Mouse (Mus musculus) lung, postnatal 10 days (tissue): Measurements from ENCODE around the gene Pacsin2.
"Not testable (repeated sequence)": the region's sequence is repeated elsewhere in the genome, so short reads cannot be mapped to it uniquely, and the experiment has no call there.

ENCODE experiments used
- DNase-seq: peaks from one replicate; pipeline ENCODE4 v3.0.0; 2021

The Pacsin2 gene

DNA sequence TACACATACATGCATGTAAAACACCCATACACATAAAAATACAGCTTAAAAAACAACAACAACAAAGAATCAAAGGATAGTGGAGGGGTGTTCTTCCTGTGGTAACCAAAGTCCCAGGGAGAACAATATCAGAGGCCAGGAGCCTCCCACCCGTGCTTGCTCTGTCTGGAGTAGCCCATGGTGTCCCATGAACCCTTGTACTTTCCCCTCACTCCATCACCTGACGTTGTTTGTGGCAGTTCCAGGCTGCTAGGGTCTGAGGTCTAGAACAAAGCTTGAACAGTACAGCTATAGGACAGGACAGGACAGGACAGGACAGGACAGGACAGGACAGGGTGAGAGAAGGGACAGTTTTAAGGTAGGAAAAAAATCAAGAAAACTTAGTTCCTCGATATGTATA is 13.7 kb upstream of the Pacsin2 start:
- DNase-seq, result no peak

DNA sequence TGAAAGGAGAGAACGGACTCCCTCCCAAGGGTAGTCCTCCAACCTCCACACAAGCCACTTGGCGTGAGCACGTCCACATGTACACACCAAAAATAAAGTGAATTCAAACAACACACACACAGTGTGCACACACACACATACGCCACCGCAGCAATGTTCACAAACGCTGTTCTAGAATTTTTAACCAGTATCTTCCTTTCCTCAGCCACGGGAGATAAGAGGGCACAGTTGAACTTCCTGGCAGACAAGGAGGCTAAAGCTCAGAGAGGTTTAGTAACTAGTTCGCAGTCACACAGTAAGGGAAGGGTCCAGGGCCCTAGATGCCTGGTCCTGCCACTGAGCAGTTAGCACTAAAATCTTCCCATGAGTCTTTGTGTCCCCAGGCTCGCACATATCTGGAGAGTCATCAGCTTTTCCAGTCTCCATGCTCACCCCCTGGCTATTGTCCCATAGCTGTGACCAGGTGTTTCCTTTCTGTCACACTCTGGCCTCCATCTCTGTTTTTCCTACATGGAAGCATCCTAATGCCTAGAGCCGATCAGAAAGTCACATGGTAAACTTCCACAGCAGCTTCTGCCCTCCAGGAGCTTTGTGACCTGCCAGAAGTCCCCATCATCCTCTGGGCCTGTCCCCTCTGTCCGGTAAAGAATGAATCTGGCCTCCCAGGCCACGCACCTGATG is 12.3 kb upstream of the Pacsin2 start:
- DNase-seq, result peak; percentile 56

DNA sequence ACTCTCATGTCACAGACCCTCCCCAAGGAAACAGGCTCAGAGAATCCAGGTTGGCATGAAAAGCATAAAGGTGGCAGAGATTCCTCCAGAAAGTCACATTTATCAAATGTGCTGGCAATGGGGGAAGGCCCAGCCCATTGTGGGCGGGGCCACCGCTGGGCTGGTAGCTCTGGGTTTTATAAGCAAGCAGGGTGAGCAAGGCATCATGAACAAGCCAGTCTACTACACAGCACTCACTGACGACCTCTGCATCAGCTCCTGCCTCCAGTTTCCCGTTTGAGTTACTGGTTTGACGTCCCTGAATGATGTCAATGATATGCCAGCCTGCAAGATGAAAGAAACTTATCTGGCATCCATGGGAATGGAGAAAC is 10.0 kb upstream of the Pacsin2 start:
- DNase-seq, result no peak

DNA sequence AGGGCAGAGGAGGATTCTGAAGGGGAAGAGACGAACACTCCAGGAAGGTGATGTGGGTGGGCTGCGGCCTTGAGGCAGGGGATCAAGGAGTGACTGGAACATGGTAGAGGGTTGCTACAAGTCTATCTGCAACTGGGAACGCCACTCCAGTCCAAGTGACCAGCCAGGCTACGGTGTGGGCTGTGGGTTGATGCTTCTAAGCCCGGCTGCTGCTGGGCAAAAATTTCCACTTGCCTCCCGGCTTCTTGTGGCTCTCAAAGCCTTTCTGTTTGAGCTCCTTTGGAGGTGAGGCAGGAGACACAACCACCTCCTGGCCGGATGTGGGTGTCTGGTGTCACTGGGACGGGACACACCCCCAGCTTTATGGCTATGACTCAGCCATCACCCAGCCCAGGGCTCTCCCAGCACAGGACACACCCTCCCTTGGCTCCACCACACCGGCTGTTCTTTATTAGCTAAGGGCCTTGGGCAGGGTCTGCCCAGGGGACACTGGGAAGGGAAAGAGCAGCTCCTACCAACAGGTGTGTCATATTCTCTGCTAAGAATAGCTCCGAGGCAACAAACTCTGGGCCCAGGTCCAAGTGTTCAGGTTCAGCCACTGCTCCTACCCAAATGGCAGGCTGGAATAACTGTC is 9.5 kb upstream of the Pacsin2 start:
- peak; percentile 57 for DNase-seq

DNA sequence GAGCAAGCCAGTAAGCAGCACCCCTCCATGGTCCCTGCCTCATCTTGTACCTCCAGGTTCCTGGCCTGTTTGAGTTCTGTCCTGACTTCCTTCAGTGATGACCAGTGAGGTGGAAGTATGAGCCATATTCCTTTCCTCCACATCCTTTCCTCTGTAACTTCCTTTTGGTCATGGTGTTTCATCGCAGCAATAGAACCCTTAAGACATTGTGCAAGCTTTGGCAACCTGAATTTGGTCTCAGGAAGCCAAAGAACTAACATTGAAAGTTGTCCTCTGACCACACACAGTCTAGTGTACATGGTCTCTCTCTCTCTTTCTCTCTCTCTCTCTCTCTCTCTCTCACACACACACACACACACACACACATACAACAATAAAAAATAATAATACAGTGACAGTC is 8.8 kb upstream of the Pacsin2 start:
- no peak for DNase-seq

DNA sequence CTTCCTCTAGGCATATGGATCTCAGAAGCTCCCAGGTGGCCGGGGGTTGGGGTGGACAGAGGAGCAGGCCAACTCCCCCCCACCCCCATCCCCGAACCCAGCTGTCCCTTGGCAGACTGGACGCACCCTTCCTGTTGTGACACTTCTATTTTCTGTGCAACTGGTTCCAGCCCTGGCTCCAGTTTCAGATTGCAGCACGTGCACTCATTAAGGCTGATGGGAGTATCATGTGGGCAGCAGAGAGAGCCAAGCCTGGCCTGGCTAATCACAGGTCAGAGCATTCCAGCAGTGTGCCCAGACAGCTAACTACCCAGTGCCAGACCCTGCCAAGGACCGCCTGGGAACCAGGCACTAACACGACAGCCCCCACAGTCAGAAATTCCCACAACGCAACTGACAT is 7.1 kb upstream of the Pacsin2 start:
- peak; percentile 63 for DNase-seq

DNA sequence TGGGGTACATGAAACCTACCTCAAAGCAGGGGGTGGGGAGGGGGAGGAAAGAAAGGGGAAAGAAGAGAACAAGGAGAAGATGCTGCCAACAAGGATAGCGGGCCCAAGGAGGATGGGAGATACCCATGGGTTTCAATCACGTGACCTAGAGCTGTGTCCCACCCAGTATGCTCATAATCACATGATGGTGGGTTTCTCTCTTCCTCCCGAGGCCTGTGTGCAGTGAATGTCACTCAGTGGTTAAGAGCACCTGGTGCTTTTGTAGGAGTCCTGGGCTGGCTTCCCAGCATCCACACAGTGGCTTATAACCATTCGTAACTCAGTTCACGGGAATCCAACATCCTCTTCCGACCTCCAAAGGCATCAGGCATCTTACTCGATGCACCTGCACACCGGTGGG is 6.0 kb upstream of the Pacsin2 start:
- no peak for DNase-seq

DNA sequence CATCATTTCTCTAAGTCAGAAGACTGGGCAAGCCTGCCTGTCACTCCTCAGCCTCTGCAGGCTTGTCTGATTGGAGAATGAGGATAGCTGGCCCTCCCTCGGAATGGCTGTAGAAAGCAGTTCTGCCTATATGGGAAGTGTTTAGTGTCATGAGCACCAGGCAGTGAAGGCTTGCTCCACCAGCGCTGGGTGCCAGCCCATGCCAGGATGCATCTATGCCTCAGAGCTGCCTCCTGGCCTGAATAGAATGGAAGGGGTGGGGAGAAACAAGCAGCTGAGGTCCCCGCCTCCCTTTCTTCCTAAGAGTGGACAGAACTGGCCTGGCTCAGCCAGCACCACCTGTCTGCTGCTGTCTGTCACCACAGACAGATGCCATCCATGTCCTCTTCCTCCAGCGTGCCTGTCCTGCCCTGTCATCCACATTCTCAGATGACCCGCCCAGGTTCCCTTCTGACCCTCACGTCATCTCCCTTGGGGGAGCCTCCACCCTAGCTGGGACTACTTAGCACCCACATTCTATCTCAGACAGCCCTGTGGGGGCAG is 4.9 kb upstream of the Pacsin2 start:
- DNase-seq, result no peak

DNA sequence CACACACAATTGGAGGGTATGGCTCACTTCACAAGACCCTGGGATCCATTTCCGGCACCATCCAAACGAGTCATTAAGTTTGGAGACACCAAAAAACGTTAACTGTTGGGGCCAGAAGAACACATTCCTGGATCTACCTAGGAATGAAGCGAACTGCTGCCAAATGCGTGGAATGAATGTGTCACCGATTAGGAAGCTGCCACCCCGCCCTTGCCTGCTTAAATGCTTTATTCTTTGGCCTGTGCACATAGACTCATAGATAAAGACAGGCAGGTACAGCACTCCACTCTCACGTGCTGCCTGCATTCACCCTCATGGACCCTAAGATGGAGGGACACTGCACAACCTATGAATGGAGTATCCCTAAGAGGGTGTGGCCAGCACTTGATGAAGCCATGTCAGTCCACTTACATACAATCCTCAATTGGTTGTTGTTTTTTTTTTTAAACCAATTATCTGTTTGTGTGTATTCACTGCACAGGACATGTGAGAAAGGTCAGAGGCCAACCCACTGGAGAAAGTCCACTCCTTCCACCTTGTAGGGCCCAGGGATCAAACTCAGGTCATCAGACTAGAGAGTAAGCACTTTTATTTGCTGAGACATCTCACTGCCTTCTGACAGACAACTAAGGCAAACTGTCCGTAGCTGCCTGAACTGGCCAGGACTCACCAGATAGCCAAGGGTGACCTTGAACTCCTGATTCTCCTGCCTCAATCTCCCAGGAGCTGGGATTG is 3.0 kb upstream of the Pacsin2 start:
- DNase-seq, result no peak

DNA sequence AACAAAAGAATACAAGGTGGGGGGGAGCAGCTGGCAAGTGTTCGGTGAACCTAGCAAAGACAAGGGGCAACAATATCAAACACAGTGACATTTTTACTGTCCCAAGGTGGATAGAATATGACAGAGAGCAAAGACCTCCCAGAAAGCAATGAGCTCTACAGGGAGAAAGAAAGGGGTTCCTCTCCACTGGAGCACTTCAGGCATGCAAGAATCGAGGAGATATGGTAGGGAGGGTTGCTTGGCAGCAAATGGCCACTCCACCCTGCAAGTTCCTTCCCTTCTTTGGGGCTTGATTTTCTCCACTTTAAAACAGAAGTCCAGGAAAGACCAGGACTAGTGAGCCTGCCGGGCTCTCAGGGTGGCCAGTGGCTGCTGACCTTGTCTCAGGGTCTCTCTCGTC is 1.9 kb upstream of the Pacsin2 start:
- DNase-seq, result no peak

DNA sequence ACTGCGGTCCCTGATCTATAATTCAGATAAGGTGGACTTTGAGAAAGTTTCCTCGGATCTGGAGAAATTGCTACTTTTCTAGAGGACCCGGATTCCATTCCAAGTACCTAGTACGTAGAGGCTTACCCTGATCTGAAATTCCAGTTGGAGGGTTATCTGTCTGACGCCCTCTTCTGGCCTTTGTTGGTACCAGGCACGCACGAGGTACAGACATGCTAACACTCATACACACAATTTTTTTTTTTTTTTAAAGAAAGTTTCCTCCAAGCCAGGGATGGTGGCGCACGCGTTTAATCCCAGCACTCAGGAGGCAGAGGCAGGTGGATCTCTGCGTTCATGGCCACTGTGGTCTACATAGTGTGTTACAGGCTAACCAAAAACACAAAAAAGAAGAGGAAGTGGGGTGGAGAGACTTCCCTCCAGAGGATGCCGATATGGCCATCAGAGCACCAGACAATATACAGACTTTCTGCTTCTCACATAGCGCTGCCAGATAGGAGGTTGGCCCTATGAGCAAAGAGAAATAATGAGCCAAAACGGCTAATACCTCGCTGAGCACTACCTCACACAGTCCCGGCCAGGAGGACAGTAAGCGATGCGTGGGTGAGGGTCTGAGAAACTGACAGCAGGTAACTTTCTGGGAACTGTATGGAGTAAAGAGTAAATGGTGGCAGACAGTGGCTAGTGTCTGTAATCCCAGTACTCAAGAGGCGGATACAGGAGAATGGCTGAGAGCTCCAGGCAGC is 672 bp upstream of the Pacsin2 start:
- DNase-seq, result no peak

DNA sequence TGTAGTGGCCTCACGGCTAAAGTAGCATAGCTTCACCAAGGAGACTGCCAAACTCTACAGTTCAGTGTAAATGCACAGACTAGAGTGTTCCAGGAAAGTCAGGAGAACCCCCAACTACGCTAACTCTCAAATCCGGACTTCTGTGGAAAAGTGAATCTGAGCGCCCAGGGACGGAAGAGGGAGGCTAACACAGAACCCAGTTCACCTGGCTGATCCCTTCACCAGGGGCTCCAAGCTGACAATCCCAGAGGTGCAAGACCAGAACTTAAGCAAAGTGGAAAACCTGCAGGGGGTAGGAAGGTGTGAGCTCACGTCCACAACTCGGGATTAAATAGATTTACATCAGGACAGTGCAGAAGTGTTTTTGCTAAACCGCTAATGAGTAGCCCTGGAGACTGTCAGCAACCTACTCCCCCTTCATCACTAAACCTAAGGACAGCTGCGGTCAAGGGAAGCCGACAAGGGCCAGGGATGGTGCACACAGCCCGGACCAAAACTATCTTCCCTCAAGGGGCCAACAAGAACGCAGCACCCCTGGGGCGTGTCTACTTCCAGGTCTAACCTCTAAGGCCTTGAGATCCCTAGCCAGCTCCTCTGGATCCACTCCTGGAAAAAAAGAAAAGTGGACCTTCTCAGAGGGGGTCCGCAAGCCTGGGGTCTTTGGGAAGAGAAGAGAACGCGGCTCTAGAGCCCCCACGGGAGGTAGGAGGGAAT is 880 bp downstream of the Pacsin2 start:
- no peak for DNase-seq

DNA sequence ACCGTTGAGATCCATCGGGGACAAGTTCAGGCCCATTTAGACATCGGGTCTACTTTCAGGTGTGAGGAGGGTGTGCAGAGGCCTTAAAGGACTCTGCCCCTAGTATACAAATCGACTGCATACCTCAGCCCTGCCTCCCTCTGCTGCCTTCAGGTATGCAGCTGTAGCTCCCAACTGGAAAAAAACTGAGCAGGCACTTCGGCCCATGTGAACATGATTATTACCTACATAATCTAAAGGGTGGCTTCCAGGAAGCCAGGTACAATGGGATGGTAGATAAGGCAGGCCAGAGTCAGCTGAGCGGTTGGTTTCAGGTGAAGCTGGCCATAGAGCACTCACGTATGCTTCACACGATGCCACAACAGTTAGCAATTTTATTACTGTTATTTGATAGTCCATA is 2.1 kb downstream of the Pacsin2 start:
- DNase-seq, result not testable (repeated sequence)

DNA sequence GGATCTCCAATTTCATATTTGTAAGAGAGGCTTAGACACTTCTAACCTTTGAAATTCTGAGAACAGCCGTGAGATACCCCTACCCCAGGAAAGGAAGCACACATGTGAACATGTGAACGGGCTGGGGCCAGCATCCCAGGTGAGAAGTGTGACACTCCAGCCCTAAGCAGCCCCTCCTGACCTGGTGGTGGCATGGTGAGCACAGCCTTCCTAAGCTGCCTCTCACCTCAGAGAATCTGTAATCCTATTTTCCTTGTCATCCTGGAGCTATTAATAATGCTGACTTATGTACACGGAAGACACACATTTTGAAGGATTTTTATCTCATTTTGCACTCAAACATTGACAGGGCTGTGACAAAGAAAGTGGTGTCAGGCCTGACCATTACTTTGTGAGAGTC is 3.5 kb downstream of the Pacsin2 start:
- no peak for DNase-seq

DNA sequence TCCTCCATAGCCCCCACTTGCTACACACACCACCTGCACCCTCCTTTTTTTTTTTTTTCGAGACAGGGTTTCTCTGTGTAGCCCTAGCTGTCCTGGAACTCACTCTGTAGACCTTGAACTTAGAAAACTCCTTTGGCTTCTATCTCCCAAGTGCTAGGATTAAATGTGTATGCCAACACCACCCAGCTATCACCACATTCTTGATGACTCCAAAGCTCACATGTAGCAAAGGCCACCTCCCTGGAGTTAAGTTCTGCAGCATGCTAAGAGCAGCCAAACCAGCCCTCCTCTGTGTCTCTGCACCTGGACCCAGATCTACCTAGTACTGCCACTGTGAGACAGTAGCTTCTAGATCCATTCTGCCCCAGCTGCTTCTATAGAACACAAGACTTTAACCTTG is 6.9 kb downstream of the Pacsin2 start:
- DNase-seq, result no peak

DNA sequence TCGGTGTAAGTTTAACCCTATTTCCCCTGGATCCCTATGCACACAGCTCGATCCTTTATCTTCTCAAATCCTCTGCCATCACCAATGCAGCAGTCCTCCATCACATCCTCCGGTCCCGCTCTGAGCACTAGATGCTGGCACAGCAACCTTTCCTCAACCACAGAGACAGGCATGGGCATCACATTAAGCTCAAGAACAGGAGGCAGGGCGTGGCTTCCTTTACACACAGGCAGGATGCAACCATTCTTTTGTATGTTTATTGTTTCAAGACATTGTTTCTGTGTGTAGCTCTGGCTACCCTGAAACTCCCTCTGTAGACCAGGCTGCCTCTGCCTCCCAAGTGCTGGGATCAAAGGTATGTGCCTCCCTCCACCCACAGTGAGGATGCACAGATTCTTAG is 8.8 kb downstream of the Pacsin2 start:
- peak; percentile 59 for DNase-seq

DNA sequence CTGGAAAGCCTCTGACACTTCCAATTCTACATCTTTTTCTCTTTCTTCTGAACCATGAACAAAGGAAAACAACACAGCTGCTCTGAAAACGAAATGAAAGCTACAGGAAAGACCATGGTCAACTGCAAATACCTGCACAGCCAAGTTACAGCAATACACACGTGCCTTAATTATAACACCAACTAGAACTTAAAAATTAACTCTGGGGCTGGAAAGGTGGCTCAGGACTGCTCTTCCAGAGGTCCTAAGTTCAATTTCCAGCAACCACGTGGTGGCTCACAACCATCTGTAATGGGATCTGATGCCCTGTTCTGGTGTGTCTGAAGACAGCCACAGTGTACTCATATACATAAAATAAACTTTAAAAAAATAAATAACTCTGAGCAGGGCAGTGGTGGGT is 9.4 kb downstream of the Pacsin2 start:
- no peak for DNase-seq

DNA sequence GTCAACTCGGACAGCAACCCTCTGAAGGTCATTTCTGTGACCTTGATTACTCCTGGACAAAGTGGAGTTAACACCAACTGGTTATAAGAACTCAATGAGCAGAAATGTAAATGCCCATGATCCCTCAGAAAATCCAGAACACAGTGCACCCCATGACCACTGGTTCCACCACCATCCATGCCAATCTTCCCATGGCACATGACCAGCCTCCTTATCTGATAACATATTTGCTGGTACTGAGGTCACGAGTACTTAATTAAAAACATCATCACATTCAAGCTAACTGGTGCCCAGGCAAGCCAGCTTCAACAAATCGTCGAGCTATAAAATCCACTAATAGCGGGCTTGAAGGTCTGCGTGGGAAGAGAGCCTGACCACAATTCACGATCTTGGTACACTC is 10.0 kb downstream of the Pacsin2 start:
- no peak for DNase-seq

DNA sequence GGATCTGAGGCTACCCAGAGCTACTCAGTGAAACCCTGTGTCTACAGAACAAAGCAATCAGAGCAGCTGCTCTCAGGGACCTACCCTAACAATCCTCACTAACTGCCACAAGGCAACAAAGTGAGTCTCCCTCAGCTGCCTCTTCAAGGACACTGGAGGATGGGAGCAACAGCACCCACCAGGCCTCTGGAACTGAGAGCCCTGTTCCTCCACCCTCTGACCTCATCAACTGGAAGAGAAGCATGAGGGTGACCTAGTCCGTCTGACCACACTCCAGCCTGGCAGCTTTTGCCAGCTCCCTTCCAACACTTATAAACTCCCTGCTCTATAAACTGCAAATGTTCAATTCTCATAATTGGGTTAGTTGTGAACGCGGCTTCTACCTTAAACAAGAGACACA is 10.5 kb downstream of the Pacsin2 start:
- DNase-seq, result no peak

DNA sequence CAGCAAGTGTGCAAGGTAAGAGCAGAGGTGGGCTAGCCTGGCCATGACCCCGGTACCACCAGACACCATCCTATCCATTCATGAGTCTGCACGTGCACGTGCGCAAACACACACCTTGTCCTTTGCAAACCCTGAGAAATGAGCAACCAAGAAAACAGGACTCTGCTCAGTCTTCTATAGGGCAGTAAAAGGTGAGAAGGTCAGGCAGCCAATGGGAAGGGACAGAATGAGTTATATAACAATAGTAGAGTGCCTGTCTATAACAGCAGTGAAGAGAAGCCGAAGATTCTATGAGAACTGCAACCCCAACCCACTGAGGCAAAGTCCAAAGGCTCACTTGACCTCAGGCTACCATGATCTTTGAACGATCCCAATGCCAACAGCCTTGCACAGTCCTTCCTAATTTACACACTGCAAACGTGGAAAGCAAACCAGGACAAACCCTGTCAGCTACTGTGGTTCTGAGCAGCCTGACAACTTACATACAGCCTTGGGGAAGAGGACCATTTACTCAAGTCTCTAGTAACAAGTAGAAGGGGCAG is 12.1 kb downstream of the Pacsin2 start:
- DNase-seq, result no peak

DNA sequence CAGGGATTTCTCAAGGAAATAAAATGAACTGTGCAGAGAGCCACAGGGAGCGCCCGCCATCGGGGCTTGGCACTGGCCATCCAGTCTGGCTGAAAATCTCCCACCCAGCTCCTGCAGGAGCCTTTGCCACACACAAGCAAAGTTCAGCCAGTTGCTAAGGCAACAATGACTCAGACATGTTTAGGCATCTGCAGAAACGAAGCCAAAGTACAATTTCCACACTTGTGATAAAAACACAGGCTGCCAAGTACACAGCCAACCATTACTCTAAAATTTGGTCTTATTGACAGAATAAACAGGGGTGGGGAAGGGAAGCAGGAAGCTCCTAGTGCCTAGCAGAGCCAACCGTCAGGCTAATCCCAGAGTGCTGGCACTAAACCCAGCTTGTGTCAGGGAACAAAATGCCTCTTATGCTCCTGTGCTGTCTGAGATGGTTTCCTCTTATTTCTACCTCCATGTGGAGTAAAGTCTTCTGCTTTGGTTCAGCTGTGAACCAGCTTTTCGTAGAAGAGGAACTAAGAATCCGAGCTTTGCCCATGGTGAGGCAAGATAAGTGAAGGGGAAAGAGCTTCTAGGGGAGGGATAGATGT is 12.7 kb downstream of the Pacsin2 start:
- DNase-seq, result peak; percentile 71

DNA sequence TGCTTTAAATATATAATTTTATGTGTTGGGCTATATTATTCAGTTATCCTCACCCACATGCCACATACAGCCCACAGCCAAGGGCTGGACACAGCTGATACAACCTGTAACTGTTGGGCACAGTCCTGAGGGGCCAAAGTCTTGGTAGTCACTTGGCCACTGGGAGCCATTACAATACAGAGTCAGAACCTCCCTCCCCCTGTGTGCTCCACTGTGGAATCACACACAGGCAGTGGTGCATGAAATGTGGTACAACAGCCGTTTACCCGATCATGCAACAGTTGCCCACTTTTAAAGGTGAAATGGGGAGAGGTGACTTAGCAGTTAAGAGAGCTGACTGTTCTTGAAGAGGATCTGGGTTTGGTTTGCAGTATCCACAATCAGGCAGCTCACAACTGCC is 14.4 kb downstream of the Pacsin2 start:
- DNase-seq, result no peak
